12 mouse cellular contexts compared by ENCODE assay signal in genomic region chr2:102464342-102464732, GRCm38 (mm10). TPM values are rescaled to one million over a fixed set of nuclear protein-coding genes. Genes with fewer than 3 reads are reported as not detected.
DNase-seq lines count a peak whose midpoint lies in the region; ATAC-seq and TF ChIP-seq lines count a peak whose summit lies in the region.
"Had no signal": no experiment of that assay in that cellular context is flagged by ENCODE, and none has a peak within 500 bp of the region (broad histone marks: within the 10 kb centered on the region; RNA-seq: fewer than 3 reads in every experiment).

No protein-coding gene starts in this region.

- no peak for TF ChIP-seq CTCF in hindbrain, postnatal 0 days (IDR thresholded peaks at IDR 0.05; ENCODE audit: low read depth)

- peak overlapping the region; percentile 66 for H3K27ac ChIP-seq in hindbrain, embryonic 13.5 days
- H3K27ac ChIP-seq in hindbrain, embryonic 10.5 days: no peak overlapping the region
- H3K27ac ChIP-seq in midbrain, embryonic 10.5 days (replicated peaks): peak overlapping the region; percentile 65
- H3K27ac ChIP-seq in midbrain, embryonic 14.5 days (replicated peaks; ENCODE audit: low read depth, low read length): no peak overlapping the region
- peak overlapping the region; percentile 71 for H3K27ac ChIP-seq in hindbrain, postnatal 0 days
- no peak overlapping the region for H3K27ac ChIP-seq in stomach, embryonic 14.5 days (ENCODE audit: low read length)
- H3K27ac ChIP-seq: limb, embryonic 13.5 days; liver, embryonic 15.5 days had no signal

- no peaks in the 10 kb centered on the region for H3K27me3 ChIP-seq in hindbrain, embryonic 13.5 days
- no peaks in the 10 kb centered on the region for H3K27me3 ChIP-seq in hindbrain, embryonic 10.5 days (ENCODE audit: insufficient read depth, poor library complexity, severe bottlenecking)
- H3K27me3 ChIP-seq in midbrain, embryonic 10.5 days (ENCODE audit: low read depth, poor library complexity, severe bottlenecking): no peaks in the 10 kb centered on the region
- H3K27me3 ChIP-seq in midbrain, embryonic 14.5 days (ENCODE audit: control insufficient read depth, insufficient read depth, low read length): no peaks in the 10 kb centered on the region
- no peaks in the 10 kb centered on the region for H3K27me3 ChIP-seq in hindbrain, postnatal 0 days (ENCODE audit: insufficient read depth, low read length)
- H3K27me3 ChIP-seq in stomach, embryonic 14.5 days (ENCODE audit: control insufficient read depth, insufficient read depth, low read length): no peaks in the 10 kb centered on the region
- H3K27me3 ChIP-seq: liver, embryonic 15.5 days had no signal

- H3K36me3 ChIP-seq in hindbrain, embryonic 13.5 days: no peaks in the 10 kb centered on the region
- H3K36me3 ChIP-seq in hindbrain, embryonic 10.5 days: no peaks in the 10 kb centered on the region
- H3K36me3 ChIP-seq in midbrain, embryonic 10.5 days: no peaks in the 10 kb centered on the region
- no peaks in the 10 kb centered on the region for H3K36me3 ChIP-seq in midbrain, embryonic 14.5 days (ENCODE audit: control insufficient read depth, insufficient read depth, low read length)
- no peaks in the 10 kb centered on the region for H3K36me3 ChIP-seq in hindbrain, postnatal 0 days (ENCODE audit: insufficient read depth, low read length)
- no peaks in the 10 kb centered on the region for H3K36me3 ChIP-seq in stomach, embryonic 14.5 days (ENCODE audit: control insufficient read depth, insufficient read depth, low read length)
- H3K36me3 ChIP-seq: limb, embryonic 13.5 days; liver, embryonic 15.5 days had no signal

- ATAC-seq in hindbrain, embryonic 13.5 days (ENCODE audit: low FRiP score): no peak
- no peak for ATAC-seq in midbrain, embryonic 14.5 days (ENCODE audit: low FRiP score, low TSS enrichment)
- ATAC-seq in hindbrain, postnatal 0 days: 0 out of 2 replicates have a peak, but pooled peaks have one; percentile 3
- ATAC-seq in stomach, embryonic 14.5 days (ENCODE audit: insufficient number of reproducible peaks, insufficient read depth, low FRiP score, low read depth): 0 out of 2 replicates have a peak, but pooled peaks have one; percentile 25

- no peak for DNase-seq in hindbrain, embryonic 10.5 days (ENCODE audit: low spot score)
- no peak for DNase-seq in midbrain, embryonic 10.5 days (ENCODE audit: low spot score)
- DNase-seq in midbrain, embryonic 14.5 days: no peak
- no peak for DNase-seq in hindbrain, postnatal 0 days (ENCODE audit: low spot score)
- DNase-seq in ovary, adult 18-20 months (ENCODE audit: low spot score): no peak
- DNase-seq in cerebellum, adult 18-20 months: no peak
- DNase-seq: kidney, adult 18-20 months had no signal

- H3K4me3 ChIP-seq in hindbrain, embryonic 13.5 days: no peak overlapping the region
- no peak overlapping the region for H3K4me3 ChIP-seq in hindbrain, embryonic 10.5 days
- H3K4me3 ChIP-seq in midbrain, embryonic 10.5 days: no peak overlapping the region
- no peak overlapping the region for H3K4me3 ChIP-seq in midbrain, embryonic 14.5 days (replicated peaks; ENCODE audit: low read depth, low read length)
- no peak overlapping the region for H3K4me3 ChIP-seq in hindbrain, postnatal 0 days (ENCODE audit: low read length)
- no peak overlapping the region for H3K4me3 ChIP-seq in stomach, embryonic 14.5 days (ENCODE audit: low read depth, low read length)
- H3K4me3 ChIP-seq: limb, embryonic 13.5 days; liver, embryonic 15.5 days; myocyte had no signal

- H3K9me3 ChIP-seq in hindbrain, embryonic 13.5 days: no peaks in the 10 kb centered on the region
- no peaks in the 10 kb centered on the region for H3K9me3 ChIP-seq in hindbrain, embryonic 10.5 days
- H3K9me3 ChIP-seq in midbrain, embryonic 10.5 days (replicated peaks): no peaks in the 10 kb centered on the region
- no peaks in the 10 kb centered on the region for H3K9me3 ChIP-seq in midbrain, embryonic 14.5 days (ENCODE audit: control insufficient read depth, low read length)
- no peaks in the 10 kb centered on the region for H3K9me3 ChIP-seq in hindbrain, postnatal 0 days (ENCODE audit: low read length)
- no peaks in the 10 kb centered on the region for H3K9me3 ChIP-seq in stomach, embryonic 14.5 days (ENCODE audit: control insufficient read depth, low read depth, low read length)
- H3K9me3 ChIP-seq: limb, embryonic 13.5 days; liver, embryonic 15.5 days had no signal

- H3K9ac ChIP-seq in hindbrain, embryonic 13.5 days: 0 out of 2 replicates have a peak overlapping the region, but pooled peaks have one; percentile 5
- no peak overlapping the region for H3K9ac ChIP-seq in midbrain, embryonic 14.5 days (replicated peaks; ENCODE audit: low read length)
- no peak overlapping the region for H3K9ac ChIP-seq in hindbrain, postnatal 0 days (replicated peaks; ENCODE audit: low read length)
- H3K9ac ChIP-seq in stomach, embryonic 14.5 days (replicated peaks; ENCODE audit: low read depth, low read length): no peak overlapping the region
- H3K9ac ChIP-seq: limb, embryonic 13.5 days; liver, embryonic 15.5 days had no signal

- 80% methylated on average over 2 of the region's 2 CpGs for WGBS in hindbrain, embryonic 13.5 days
- WGBS in hindbrain, embryonic 10.5 days: 87% methylated on average over 2 of the region's 2 CpGs
- whole genome bisulfite sequencing in midbrain, embryonic 10.5 days: 99% methylated on average over 2 of the region's 2 CpGs
- WGBS in midbrain, embryonic 14.5 days: 84% methylated on average over 2 of the region's 2 CpGs
- 42% methylated on average over 2 of the region's 2 CpGs for WGBS in hindbrain, postnatal 0 days
- 74% methylated on average over 2 of the region's 2 CpGs for WGBS in stomach, embryonic 14.5 days

- peaks cover 11% of the 10 kb centered on the region; the same call in 1 of the 2 replicates for H3K4me1 ChIP-seq in hindbrain, embryonic 13.5 days (replicated peaks)
- peaks cover 13% of the 10 kb centered on the region for H3K4me1 ChIP-seq in hindbrain, embryonic 10.5 days (replicated peaks)
- H3K4me1 ChIP-seq in midbrain, embryonic 10.5 days: peaks cover 13% of the 10 kb centered on the region
- H3K4me1 ChIP-seq in midbrain, embryonic 14.5 days (ENCODE audit: control insufficient read depth, insufficient read depth, low read length): no peaks in the 10 kb centered on the region
- no peaks in the 10 kb centered on the region for H3K4me1 ChIP-seq in hindbrain, postnatal 0 days (ENCODE audit: insufficient read depth, low read length)
- H3K4me1 ChIP-seq in stomach, embryonic 14.5 days (ENCODE audit: control insufficient read depth, insufficient read depth, low read length): peaks cover 4% of the 10 kb centered on the region; the same call in 1 of the 2 replicates
- H3K4me1 ChIP-seq: limb, embryonic 13.5 days; liver, embryonic 15.5 days had no signal

- no peak overlapping the region for H3K4me2 ChIP-seq in hindbrain, embryonic 13.5 days
- no peak overlapping the region for H3K4me2 ChIP-seq in midbrain, embryonic 14.5 days (ENCODE audit: low read length)
- no peak overlapping the region for H3K4me2 ChIP-seq in hindbrain, postnatal 0 days (ENCODE audit: low read depth, low read length)
- no peak overlapping the region for H3K4me2 ChIP-seq in stomach, embryonic 14.5 days (replicated peaks; ENCODE audit: low read depth, low read length)
- H3K4me2 ChIP-seq: limb, embryonic 13.5 days; liver, embryonic 15.5 days had no signal

RNA-seq across cellular contexts. Expression of gene Fjx1, which starts 12.0 kb away (rescaled TPM):
- 28.9 and 32.9 TPM in 2 replicates for polyA plus RNA-seq in hindbrain, embryonic 13.5 days (2015; fragmentation: Nextera tagmentation; extraction: Ambion mirVana)
- polyA plus RNA-seq in hindbrain, embryonic 10.5 days (2016; fragmentation: Nextera tagmentation; extraction: Ambion mirVana): 17.4 and 25.0 TPM in 2 replicates
- polyA plus RNA-seq in midbrain, embryonic 10.5 days (2016; fragmentation: Nextera tagmentation; extraction: Ambion mirVana): 17.1 and 21.6 TPM in 2 replicates
- polyA plus RNA-seq in midbrain, embryonic 14.5 days (2014; fragmentation: Nextera tagmentation; extraction: Ambion mirVana): 33.0 and 34.4 TPM in 2 replicates
- total RNA-seq in hindbrain, postnatal 0 days (2014; rRNA removed): 77.8 and 92.0 TPM in 2 replicates
- polyA plus RNA-seq in hindbrain, postnatal 0 days (2015; fragmentation: Nextera tagmentation; extraction: Ambion mirVana): 27.2 and 30.1 TPM in 2 replicates
- 6.3 and 9.1 TPM in 2 replicates for polyA plus RNA-seq in stomach, embryonic 14.5 days (2014; fragmentation: Nextera tagmentation; extraction: Ambion mirVana)

RNA-seq across cellular contexts. Expression of gene Trim44, which starts 56.7 kb away (rescaled TPM):
- 44.2 and 47.7 TPM in 2 replicates for polyA plus RNA-seq in hindbrain, embryonic 13.5 days (2015; fragmentation: Nextera tagmentation; extraction: Ambion mirVana)
- polyA plus RNA-seq in hindbrain, embryonic 10.5 days (2016; fragmentation: Nextera tagmentation; extraction: Ambion mirVana): 23.7 and 25.3 TPM in 2 replicates
- 22.2 and 26.9 TPM in 2 replicates for polyA plus RNA-seq in midbrain, embryonic 10.5 days (2016; fragmentation: Nextera tagmentation; extraction: Ambion mirVana)
- 58.7 and 71.7 TPM in 2 replicates for polyA plus RNA-seq in midbrain, embryonic 14.5 days (2014; fragmentation: Nextera tagmentation; extraction: Ambion mirVana)
- total RNA-seq in hindbrain, postnatal 0 days (2014; rRNA removed): 78.2 and 87.6 TPM in 2 replicates
- 42.2 and 44.1 TPM in 2 replicates for polyA plus RNA-seq in hindbrain, postnatal 0 days (2015; fragmentation: Nextera tagmentation; extraction: Ambion mirVana)
- polyA plus RNA-seq in stomach, embryonic 14.5 days (2014; fragmentation: Nextera tagmentation; extraction: Ambion mirVana): 36.8 and 37.7 TPM in 2 replicates

Comparison
In these comparisons a context has a peak if more than half of its experiments do, and no peak if none do; other contexts are left out.
1. ATAC-seq: peak in hindbrain, postnatal 0 days (single experiment) and stomach, embryonic 14.5 days (single experiment); none in hindbrain, embryonic 13.5 days (single experiment) and midbrain, embryonic 14.5 days (single experiment).
2. H3K27ac ChIP-seq: peak in hindbrain, embryonic 13.5 days (single experiment), midbrain, embryonic 10.5 days (single experiment) and hindbrain, postnatal 0 days (single experiment); none in hindbrain, embryonic 10.5 days (single experiment), midbrain, embryonic 14.5 days (single experiment) and stomach, embryonic 14.5 days (single experiment).